Mouse (Mus musculus) stomach, postnatal 0 days (tissue): ENCODE measurements at regions not wholly inside any gene's neighbourhood (a gene's known extent, or its start where the extent isn't known, plus 50 kb on each side); places are given as distances from the start of the nearest gene placed in this dataset.

Experiments
- CTCF ChIP-seq: IDR thresholded peaks from 2 replicates; pipeline ENCODE4 v1.5.1; 2016; ENCODE audit warnings: antibody characterized with exemption, low read depth, mild to moderate bottlenecking, moderate library complexity
- EP300 ChIP-seq: optimal IDR thresholded peaks from 2 replicates; pipeline ENCODE3; 2016; ENCODE audit warnings: antibody characterized with exemption

GRCm38 (mm10) chr5:75471010-75471409 is 103.7 kb upstream of the Kit start:
- TF ChIP-seq CTCF: no peak
- no peak for TF ChIP-seq EP300
